Mouse (Mus musculus) G1E (cell line): ENCODE measurements around the gene Zwilch.

Experiments used
- CTCF ChIP-seq: IDR thresholded peaks from 2 replicates; pipeline ENCODE4 v1.5.1; 2012; ENCODE audit warnings: low read depth, low read length, inconsistent platforms, mixed read lengths
- POLR2AphosphoS5 ChIP-seq: IDR thresholded peaks from 2 replicates; pipeline ENCODE4 v1.6.1; 2012; ENCODE audit warnings: low read depth, low read length, inconsistent platforms; ENCODE audit not compliant: insufficient replicate concordance
- TAL1 ChIP-seq: conservative IDR thresholded peaks from 2 replicates; pipeline ENCODE4 v1.6.1; 2012; ENCODE audit warnings: low read depth, low read length, inconsistent platforms, mixed read lengths

- TF ChIP-seq CTCF = no peak
- TF ChIP-seq TAL1 = no peak
- TF ChIP-seq POLR2AphosphoS5 = no peak
Observed at GRCm38 (mm10) chr9:64219772-64220420, 47.0 kb upstream of the Zwilch start.
